ENCODE assay signal across 11 mouse cellular contexts in the genomic region with DNA sequence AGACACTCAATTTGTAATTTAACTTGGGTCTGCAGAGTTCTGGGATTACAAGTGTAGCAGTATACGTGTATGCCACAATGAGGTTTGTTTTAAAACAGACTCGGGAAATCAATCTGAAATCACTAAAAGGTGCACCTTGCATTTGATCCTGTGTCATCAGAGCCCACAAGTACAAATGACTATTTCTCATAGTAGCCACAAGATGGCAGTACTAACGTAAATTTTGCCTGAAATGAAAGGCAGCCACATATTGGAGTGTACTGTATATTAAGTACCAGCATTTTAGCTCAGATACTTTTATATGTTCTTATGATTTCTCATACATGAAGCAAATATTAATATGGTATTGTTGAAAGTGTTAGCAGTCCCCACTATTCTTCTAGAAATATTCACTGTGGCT.
DNase-seq lines count a peak whose midpoint lies in the region; ATAC-seq and TF ChIP-seq lines count a peak whose summit lies in the region.
"Had no signal": no experiment of that assay in that cellular context is flagged by ENCODE, and none has a peak within 500 bp of the region (broad histone marks: within the 10 kb centered on the region; RNA-seq: fewer than 3 reads in every experiment).

No protein-coding gene starts in this region.

- H3K36me3 ChIP-seq in kidney, postnatal 0 days (ENCODE audit: insufficient read depth, low read length) = no peaks in the 10 kb centered on the region
- H3K36me3 ChIP-seq: intestine, embryonic 15.5 days had no signal

- H3K27ac ChIP-seq in kidney, postnatal 0 days = no peak overlapping the region
- H3K27ac ChIP-seq: intestine, embryonic 15.5 days; liver, embryonic 14.5 days had no signal

- DNase-seq in embryo, embryonic 10 days (ENCODE audit: low spot score) = peak; percentile 52
- no peak for DNase-seq in embryo, embryonic 9.5 days (ENCODE audit: extremely low spot score)
- DNase-seq in kidney, postnatal 0 days (ENCODE audit: low spot score) = peak; percentile 58
- no peak for DNase-seq in kidney, adult 18-20 months
- peak; percentile 45 for DNase-seq in 416B (ENCODE audit: low read depth)
- peak; percentile 17 for DNase-seq in embryo, embryonic 11 days
- no peak for DNase-seq in testis, postnatal 14 days (ENCODE audit: low spot score)
- DNase-seq in right cerebral cortex, postnatal 4 days = no peak
- DNase-seq: thymus, postnatal 36 days had no signal

- H3K4me1 ChIP-seq in kidney, postnatal 0 days (replicated peaks; ENCODE audit: insufficient read depth, low read length) = no peaks in the 10 kb centered on the region
- H3K4me1 ChIP-seq: intestine, embryonic 15.5 days had no signal

- no peak overlapping the region for H3K4me2 ChIP-seq in kidney, postnatal 0 days (ENCODE audit: low read length)
- H3K4me2 ChIP-seq: intestine, embryonic 15.5 days had no signal

- H3K4me3 ChIP-seq in kidney, postnatal 0 days (replicated peaks; ENCODE audit: low read depth, low read length) = no peak overlapping the region
- H3K4me3 ChIP-seq: intestine, embryonic 15.5 days had no signal

- 15% methylated on average over 3 of the region's 3 CpGs for WGBS in kidney, postnatal 0 days

- H3K27me3 ChIP-seq in kidney, postnatal 0 days (ENCODE audit: insufficient read depth, low read length) = no peaks in the 10 kb centered on the region
- H3K27me3 ChIP-seq: intestine, embryonic 15.5 days had no signal

- TF ChIP-seq CTCF in kidney, postnatal 0 days (IDR thresholded peaks at IDR 0.05; ENCODE audit: low read depth) = peak; percentile 61

- H3K9ac ChIP-seq in kidney, postnatal 0 days (ENCODE audit: low read depth, low read length) = no peak overlapping the region
- H3K9ac ChIP-seq: intestine, embryonic 15.5 days; liver, embryonic 14.5 days had no signal

- no peaks in the 10 kb centered on the region for H3K9me3 ChIP-seq in kidney, postnatal 0 days (replicated peaks; ENCODE audit: low read length)
- H3K9me3 ChIP-seq: intestine, embryonic 15.5 days had no signal

- no peak for ATAC-seq in kidney, postnatal 0 days (replicated peaks; ENCODE audit: low FRiP score, low read depth)
- ATAC-seq: intestine, embryonic 15.5 days had no signal

Comparison
In these comparisons a context has a peak if more than half of its experiments do, and no peak if none do; other contexts are left out.
1. DNase-seq: peak in embryo, embryonic 10 days (single experiment), kidney, postnatal 0 days (single experiment), 416B (single experiment) and embryo, embryonic 11 days (single experiment); none in embryo, embryonic 9.5 days (single experiment), kidney, adult 18-20 months (single experiment), testis, postnatal 14 days (single experiment) and right cerebral cortex, postnatal 4 days (single experiment).